Mouse (Mus musculus) naive thymus-derived CD4-positive, alpha-beta T cell, adult 2 months (primary cell): ENCODE results near the gene Ppard.

Experiments used
- DNase-seq: peaks from one replicate; pipeline ENCODE4 v3.0.0-alpha.2; 2011; ENCODE audit warnings: low read depth

Ppard gene

GRCm38 (mm10) chr17:28223561-28224391 is 8.7 kb upstream of the Ppard start:
- DNase-seq = peak; percentile 93

GRCm38 (mm10) chr17:28224615-28225014 is 7.9 kb upstream of the Ppard start:
- no peak for DNase-seq

- peak; percentile 92 for DNase-seq
Observed at GRCm38 (mm10) chr17:28226014-28226413, 6.5 kb upstream of the Ppard start.

- DNase-seq = no peak
Observed at GRCm38 (mm10) chr17:28230486-28230885, 2.0 kb upstream of the Ppard start.

- DNase-seq = no peak
Observed at GRCm38 (mm10) chr17:28231026-28231736, 1.3 kb upstream of the Ppard start.

GRCm38 (mm10) chr17:28233091-28233731 is 711 bp downstream of the Ppard start:
- DNase-seq = peak; percentile 67

GRCm38 (mm10) chr17:28234641-28235040 is 2.1 kb downstream of the Ppard start:
- no peak for DNase-seq

GRCm38 (mm10) chr17:28235982-28236635 is 3.6 kb downstream of the Ppard start:
- DNase-seq = no peak

- DNase-seq = no peak
Observed at GRCm38 (mm10) chr17:28236636-28237015, 4.1 kb downstream of the Ppard start.

- no peak for DNase-seq
Observed at GRCm38 (mm10) chr17:28237362-28237761, 4.9 kb downstream of the Ppard start.

GRCm38 (mm10) chr17:28237874-28238273 is 5.4 kb downstream of the Ppard start:
- DNase-seq = no peak

GRCm38 (mm10) chr17:28240846-28241245 is 8.3 kb downstream of the Ppard start:
- no peak for DNase-seq

- no peak for DNase-seq
Observed at GRCm38 (mm10) chr17:28242296-28242695, 9.8 kb downstream of the Ppard start.

GRCm38 (mm10) chr17:28244214-28244613 is 11.7 kb downstream of the Ppard start:
- no peak for DNase-seq

GRCm38 (mm10) chr17:28244714-28245113 is 12.2 kb downstream of the Ppard start:
- no peak for DNase-seq

- no peak for DNase-seq
Observed at GRCm38 (mm10) chr17:28246640-28247039, 14.1 kb downstream of the Ppard start.

- no peak for DNase-seq
Observed at GRCm38 (mm10) chr17:28247613-28248012, 15.1 kb downstream of the Ppard start.

- DNase-seq = no peak
Observed at GRCm38 (mm10) chr17:28249062-28249461, 16.6 kb downstream of the Ppard start.

- DNase-seq = no peak
Observed at GRCm38 (mm10) chr17:28251579-28252280, 19.2 kb downstream of the Ppard start.

GRCm38 (mm10) chr17:28252281-28252648 is 19.8 kb downstream of the Ppard start:
- no peak for DNase-seq

- DNase-seq = no peak
Observed at GRCm38 (mm10) chr17:28253216-28253615, 20.7 kb downstream of the Ppard start.

GRCm38 (mm10) chr17:28254804-28255203 is 22.3 kb downstream of the Ppard start:
- no peak for DNase-seq
